In genomic region chr7:96242328-96243185, GRCm38 (mm10) we compare ENCODE assay signal across 13 mouse cellular contexts.
A peak's percentile ranks its signal among the peaks of the same experiment; 100 is the strongest.
DNase-seq lines count a peak whose midpoint lies in the region; ATAC-seq and TF ChIP-seq lines count a peak whose summit lies in the region.
"Had no signal": no experiment of that assay in that cellular context is flagged by ENCODE, and none has a peak within 500 bp of the region (broad histone marks: within the 10 kb centered on the region; RNA-seq: fewer than 3 reads in every experiment).

No protein-coding gene starts in this region.

- peaks cover 5% of the 10 kb centered on the region; the same call in 1 of the 2 replicates for H3K36me3 ChIP-seq in forebrain, embryonic 14.5 days (ENCODE audit: control insufficient read depth, insufficient read depth, low read length)
- peaks cover 12% of the 10 kb centered on the region; the same call in 1 of the 2 replicates for H3K36me3 ChIP-seq in forebrain, embryonic 10.5 days (replicated peaks)
- H3K36me3 ChIP-seq in lung, embryonic 14.5 days (ENCODE audit: insufficient read depth): no peaks in the 10 kb centered on the region
- H3K36me3 ChIP-seq: hindbrain, embryonic 10.5 days had no signal

- H3K27me3 ChIP-seq in forebrain, embryonic 14.5 days (replicated peaks; ENCODE audit: control insufficient read depth, insufficient read depth, low read length): no peaks in the 10 kb centered on the region
- no peaks in the 10 kb centered on the region for H3K27me3 ChIP-seq in forebrain, embryonic 10.5 days (ENCODE audit: poor library complexity, severe bottlenecking)
- no peaks in the 10 kb centered on the region for H3K27me3 ChIP-seq in lung, embryonic 14.5 days (ENCODE audit: insufficient read depth, low read length)
- H3K27me3 ChIP-seq: embryonic facial prominence, embryonic 12.5 days had no signal

- no peak overlapping the region for H3K9ac ChIP-seq in forebrain, embryonic 14.5 days (ENCODE audit: low read length)
- H3K9ac ChIP-seq in lung, embryonic 14.5 days: no peak overlapping the region
- H3K9ac ChIP-seq: embryonic facial prominence, embryonic 12.5 days; liver, embryonic 14.5 days had no signal

- H3K4me2 ChIP-seq in forebrain, embryonic 14.5 days (ENCODE audit: low read length): no peak overlapping the region
- no peak overlapping the region for H3K4me2 ChIP-seq in lung, embryonic 14.5 days
- H3K4me2 ChIP-seq: embryonic facial prominence, embryonic 12.5 days had no signal

- no peaks in the 10 kb centered on the region for H3K9me3 ChIP-seq in forebrain, embryonic 14.5 days (replicated peaks; ENCODE audit: control insufficient read depth, low read length)
- no peaks in the 10 kb centered on the region for H3K9me3 ChIP-seq in forebrain, embryonic 10.5 days
- H3K9me3 ChIP-seq in lung, embryonic 14.5 days (ENCODE audit: low read depth, low read length): no peaks in the 10 kb centered on the region
- H3K9me3 ChIP-seq: embryonic facial prominence, embryonic 12.5 days; hindbrain, embryonic 10.5 days had no signal

- peak; percentile 23; the same call in 1 of the 2 replicates for ATAC-seq in forebrain, embryonic 14.5 days
- ATAC-seq in lung, embryonic 14.5 days (ENCODE audit: insufficient read depth): 0 out of 2 replicates have a peak, but pooled peaks have one; percentile 35
- ATAC-seq: activated CD4-positive, CD25-positive, alpha-beta regulatory T cell, adult 4 months had no signal

- 60% methylated on average over 4 of the region's 4 CpGs for WGBS in forebrain, embryonic 14.5 days
- 89% methylated on average over 4 of the region's 4 CpGs for WGBS in forebrain, embryonic 10.5 days
- 47% methylated on average over 4 of the region's 4 CpGs for WGBS in lung, embryonic 14.5 days

- no peak for TF ChIP-seq CTCF in lung, embryonic 14.5 days (IDR thresholded peaks at IDR 0.05; ENCODE audit: low read depth)
- no peak for TF ChIP-seq CTCF in brain, embryonic 14.5 days (IDR thresholded peaks at IDR 0.05; ENCODE audit: borderline replicate concordance, extremely low read depth, insufficient read depth, insufficient read length)

- peak; percentile 46 for DNase-seq in forebrain, embryonic 14.5 days (ENCODE audit: low spot score)
- DNase-seq in forebrain, embryonic 10.5 days (ENCODE audit: extremely low spot score, low spot score): no peak
- DNase-seq in lung, embryonic 14.5 days: peak; percentile 41
- DNase-seq in lung, postnatal 4 days: no peak
- peak; percentile 55 for DNase-seq in brain, embryonic 14.5 days (ENCODE audit: low read depth)
- peak; percentile 20 for DNase-seq in lung, postnatal 36 days
- no peak for DNase-seq in right cerebral cortex, adult 2 months (ENCODE audit: low spot score in 2 of 2)
- DNase-seq in adrenal gland, postnatal 4 days (ENCODE audit: low spot score in 2 of 2): no peak
- DNase-seq: gastrocnemius, postnatal 25 days had no signal

- TF ChIP-seq POLR2A in brain, embryonic 14.5 days (IDR thresholded peaks at IDR 0.05; ENCODE audit: borderline replicate concordance, extremely low read depth, insufficient read depth, insufficient read length, poor library complexity, severe bottlenecking): no peak

- peaks cover 14% of the 10 kb centered on the region; the same call in 1 of the 2 replicates for H3K4me1 ChIP-seq in forebrain, embryonic 14.5 days (ENCODE audit: control insufficient read depth, insufficient read depth, low read length)
- H3K4me1 ChIP-seq in forebrain, embryonic 10.5 days: peaks cover 15% of the 10 kb centered on the region
- no peaks in the 10 kb centered on the region; the same call in 1 of the 2 replicates for H3K4me1 ChIP-seq in lung, embryonic 14.5 days (ENCODE audit: insufficient read depth)
- H3K4me1 ChIP-seq: embryonic facial prominence, embryonic 12.5 days had no signal

- H3K27ac ChIP-seq in forebrain, embryonic 14.5 days (ENCODE audit: low read depth, low read length): no peak overlapping the region
- no peak overlapping the region for H3K27ac ChIP-seq in forebrain, embryonic 10.5 days
- H3K27ac ChIP-seq in lung, embryonic 14.5 days (ENCODE audit: low read depth): no peak overlapping the region
- H3K27ac ChIP-seq: embryonic facial prominence, embryonic 12.5 days; hindbrain, embryonic 10.5 days; liver, embryonic 14.5 days had no signal

- no peak overlapping the region for H3K4me3 ChIP-seq in forebrain, embryonic 14.5 days (ENCODE audit: low read depth, low read length)
- no peak overlapping the region for H3K4me3 ChIP-seq in forebrain, embryonic 10.5 days
- H3K4me3 ChIP-seq in lung, embryonic 14.5 days (ENCODE audit: low read depth, low read length): no peak overlapping the region
- H3K4me3 ChIP-seq: embryonic facial prominence, embryonic 12.5 days; hindbrain, embryonic 10.5 days had no signal

Comparison
In these comparisons a context has a peak if more than half of its experiments do, and no peak if none do; other contexts are left out.
1. DNase-seq: peak in forebrain, embryonic 14.5 days (single experiment), lung, embryonic 14.5 days (single experiment), brain, embryonic 14.5 days (single experiment) and lung, postnatal 36 days (single experiment); none in forebrain, embryonic 10.5 days (single experiment), lung, postnatal 4 days (0 of 2), right cerebral cortex, adult 2 months (0 of 2) and adrenal gland, postnatal 4 days (0 of 2).